Mouse (Mus musculus) heart, embryonic 14.5 days (tissue): ENCODE results near the gene Secisbp2l. TPM values are rescaled to one million over a fixed set of nuclear protein-coding genes. Genes with fewer than 3 reads are reported as not detected.

Experiments
- ATAC-seq: fragments of 200-750 bp; cut with Nextera tagmentation; 2 replicates; pipeline ENCODE4 v1.8.0; 2017; ENCODE audit warnings: low read depth, moderate TSS enrichment; ENCODE audit not compliant: insufficient number of reproducible peaks, insufficient read depth, low FRiP score
- H3K27ac ChIP-seq, 2 experiments: fragments of 200-500 bp in 1 of 2; fragments of 300-500 bp in 1 of 2; sonication (generic) in 1 of 2; replicated peaks in 1 of 2; 2 replicates each; pipeline ENCODE4 v1.5.1; 2012 to 2014; ENCODE audit warnings: low read depth in 2 of 2, low read length in 2 of 2, control low read depth in 1 of 2, mild to moderate bottlenecking in 1 of 2, mixed read lengths in 1 of 2; ENCODE audit not compliant: control insufficient read depth in 1 of 2, insufficient read depth in 1 of 2
- H3K27me3 ChIP-seq: fragments of 300-500 bp; sonication (generic); 2 replicates; pipeline ENCODE4 v1.6.1; 2014; ENCODE audit warnings: mild to moderate bottlenecking, low read length, control low read depth; ENCODE audit not compliant: control insufficient read depth, insufficient read depth
- H3K36me3 ChIP-seq: fragments of 300-500 bp; sonication (generic); 2 replicates; pipeline ENCODE4 v1.6.1; 2014; ENCODE audit warnings: mild to moderate bottlenecking, control low read depth, low read length, mixed read lengths; ENCODE audit not compliant: control insufficient read depth, insufficient read depth
- H3K4me1 ChIP-seq, 2 experiments: fragments of 200-500 bp in 1 of 2; fragments of 300-500 bp in 1 of 2; sonication (generic) in 1 of 2; 2 replicates each; pipeline ENCODE4 v1.6.1; 2012 to 2014; ENCODE audit warnings: low read length in 2 of 2, control low read depth in 1 of 2, mixed read lengths in 1 of 2; ENCODE audit not compliant: control insufficient read depth in 2 of 2, insufficient read depth in 2 of 2
- H3K4me2 ChIP-seq: fragments of 300-500 bp; sonication (generic); 2 replicates; pipeline ENCODE4 v1.6.1; 2014; ENCODE audit warnings: mild to moderate bottlenecking, low read length
- H3K4me3 ChIP-seq, 2 experiments: fragments of 200-500 bp in 1 of 2; fragments of 300-500 bp in 1 of 2; sonication (generic) in 1 of 2; 2 replicates each; pipeline ENCODE4 v1.5.1; 2012 to 2014; ENCODE audit warnings: low read length in 2 of 2, mild to moderate bottlenecking in 2 of 2, control low read depth in 1 of 2, low read depth in 1 of 2, moderate library complexity in 1 of 2; ENCODE audit not compliant: control insufficient read depth in 1 of 2, insufficient read depth in 1 of 2
- H3K9ac ChIP-seq: fragments of 300-500 bp; sonication (generic); 2 replicates; pipeline ENCODE4 v1.6.1; 2014; ENCODE audit warnings: mild to moderate bottlenecking, low read length
- H3K9me3 ChIP-seq: fragments of 300-500 bp; sonication (generic); 2 replicates; pipeline ENCODE4 v1.6.1; 2016; ENCODE audit warnings: low read length, control low read depth; ENCODE audit not compliant: control insufficient read depth
- WGBS: fragments of 180-500 bp; shearing (Covaris S2); extraction: QIAGEN DNeasy Blood & Tissue Kit; methylation state at CpG from one replicate; pipeline ENCODE4 v1.1.7; 2014; 5-methylcytosine and 5-hydroxymethylcytosine counted together
- polyA plus RNA-seq: library from polyadenylated mRNA; unstranded; fragments of >200 nt; fragmentation: Nextera tagmentation; extraction: Ambion mirVana; gene quantifications from 2 replicates; pipeline ENCODE4 v1.2.1, GENCODE M21; 2014

Secisbp2l gene
- polyA plus RNA-seq, 1 experiment from 2014 or later, result 15.7 TPM

DNA sequence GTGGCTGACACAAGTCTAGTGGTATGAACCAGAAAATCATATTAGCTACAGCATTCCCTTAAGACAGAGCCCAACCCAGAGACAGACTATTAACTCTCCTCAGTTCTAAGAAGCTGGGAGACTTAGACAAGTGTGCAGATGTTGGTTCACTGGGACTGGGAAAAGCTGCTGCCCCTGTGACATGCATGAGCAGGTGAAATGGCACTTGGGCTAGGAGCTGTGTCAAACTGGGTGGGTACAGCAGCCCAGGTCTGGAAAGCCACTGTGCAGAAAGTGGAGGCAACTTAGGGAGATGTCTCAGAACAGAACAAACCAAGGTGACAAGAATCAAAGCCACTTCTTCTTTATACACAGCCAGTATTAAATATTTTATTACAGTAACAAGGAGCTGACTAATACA, 47.9 kb downstream of the Secisbp2l start:
- Histone ChIP-seq H3K27me3 (no peaks in the 10 kb centered on the region), H3K9me3 (no peaks in the 10 kb centered on the region), H3K4me2 (no peak overlapping the region), H3K4me1 (peaks cover 5% of the 10 kb centered on the region in 2 experiments; a peak in 2 of 4 replicates), H3K27ac (no peak overlapping the region), H3K4me3 (no peak overlapping the region), H3K9ac (no peak overlapping the region), H3K36me3 (peaks cover 19% of the 10 kb centered on the region)
- ATAC-seq, result no peak

DNA sequence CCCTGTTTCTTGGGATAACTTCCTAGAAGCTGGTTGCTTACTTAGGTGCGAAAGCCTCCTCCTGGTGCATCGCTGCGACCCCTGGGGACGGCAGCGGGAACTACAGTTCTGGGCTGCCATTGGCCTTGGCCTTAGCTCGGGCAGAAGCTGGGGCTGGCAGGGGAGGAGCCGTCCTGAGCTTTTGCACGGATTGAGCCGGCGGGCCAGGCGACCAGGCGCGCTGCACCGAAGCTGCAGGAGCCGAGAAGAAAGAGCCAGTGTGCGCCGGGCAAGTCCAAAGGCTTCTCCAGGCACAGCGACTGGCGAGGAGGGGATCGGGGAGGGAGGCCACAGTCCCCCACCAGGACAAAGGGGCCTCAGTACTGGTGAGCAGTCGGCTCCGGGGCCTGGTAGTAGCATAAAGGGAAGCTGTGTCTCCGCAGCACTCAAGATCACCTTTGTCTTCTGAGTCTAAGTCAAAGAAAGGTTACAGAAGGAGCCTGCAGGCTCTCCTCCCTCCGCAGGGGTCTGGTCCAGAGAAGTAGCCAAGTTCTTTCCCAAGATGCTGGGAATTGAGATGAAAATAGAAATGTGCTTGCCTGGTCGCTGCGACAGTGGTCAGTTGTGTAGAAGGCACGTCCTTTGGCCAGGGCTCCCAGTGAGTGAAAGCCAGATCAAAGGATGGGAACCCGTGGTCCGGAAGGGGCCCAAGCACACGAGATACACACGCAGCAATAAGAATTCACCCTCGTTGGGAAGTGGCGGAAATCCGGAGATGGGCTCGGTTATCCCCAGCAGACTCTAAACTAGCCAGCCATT, 50.7 kb downstream of the Secisbp2l start:
- no peaks in the 10 kb centered on the region for H3K9me3 ChIP-seq
- ATAC-seq, result peak; percentile 78
- 5% methylated on average over 35 of the region's 35 CpGs for WGBS
- peaks cover 5% of the 10 kb centered on the region in 2 experiments; a peak in 2 of 4 replicates for H3K4me1 ChIP-seq
- no peaks in the 10 kb centered on the region for H3K27me3 ChIP-seq
- H3K4me2 ChIP-seq, result peak overlapping the region; percentile 81
- peak overlapping the region; percentile 84 for H3K9ac ChIP-seq
- no peaks in the 10 kb centered on the region for H3K36me3 ChIP-seq
- peak overlapping the region; percentile 61 to 75 for H3K27ac ChIP-seq
- H3K4me3 ChIP-seq, result peak overlapping the region; percentile 52 to 59

DNA sequence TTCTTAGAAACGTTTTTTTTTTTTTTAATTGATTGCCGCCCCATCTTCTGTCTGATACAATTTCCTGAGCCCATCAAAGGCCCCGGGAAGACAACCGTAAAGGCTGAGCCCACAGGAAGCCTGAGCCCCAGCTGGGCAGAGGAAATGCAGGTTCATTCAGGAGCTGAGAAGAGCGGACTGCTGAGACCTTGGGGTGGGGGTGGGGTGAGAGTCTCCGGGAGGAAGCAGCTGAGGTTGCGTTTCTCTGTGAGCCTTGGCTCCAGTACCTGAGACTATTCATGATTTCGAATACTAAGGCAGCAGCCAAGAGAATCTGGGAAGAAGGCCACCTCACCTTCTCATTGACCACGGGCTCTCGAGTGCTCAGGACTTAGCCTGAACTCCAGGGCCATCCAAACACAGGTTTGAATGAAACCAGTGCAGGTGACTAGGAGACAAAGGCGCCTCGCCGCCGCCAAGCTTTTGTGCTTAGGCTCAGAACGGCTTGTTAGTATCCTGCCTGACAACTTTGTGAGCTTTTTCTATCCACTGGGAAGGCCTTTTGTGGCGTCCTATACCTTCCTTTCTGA, 58.0 kb downstream of the Secisbp2l start:
- Histone ChIP-seq H3K4me2 (peak overlapping the region; percentile 100), H3K4me3 (peak overlapping the region; percentile 23 to 58), H3K4me1 (peaks cover 9 to 14% of the 10 kb centered on the region in 2 experiments), H3K36me3 (no peaks in the 10 kb centered on the region), H3K9ac (peak overlapping the region; percentile 73; the same call in 1 of the 2 replicates), H3K27ac (no peak overlapping the region), H3K27me3 (peaks cover 33% of the 10 kb centered on the region), H3K9me3 (no peaks in the 10 kb centered on the region)
- no peak for ATAC-seq
- WGBS, result 5% methylated on average over 16 of the region's 16 CpGs

DNA sequence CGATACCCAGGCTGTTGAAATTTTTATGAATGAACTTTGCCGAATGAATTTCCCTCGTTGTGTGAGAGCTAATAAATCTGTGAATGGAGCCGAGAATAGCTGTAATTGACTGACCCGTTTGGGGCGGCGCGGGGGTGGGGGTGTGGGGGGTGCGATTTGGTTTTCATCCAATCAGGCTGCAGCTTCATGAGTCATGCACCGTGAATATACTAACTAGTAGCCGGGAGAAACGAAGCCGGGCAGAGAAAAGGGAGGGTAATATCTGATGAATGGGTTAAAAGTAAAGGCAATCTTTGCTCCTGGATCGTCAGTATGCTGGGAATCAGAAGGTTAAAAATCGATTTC, 58.6 kb downstream of the Secisbp2l start, which contains the start of gene Shc4:
Gene Shc4 (minus strand): TSS at position 63 of the 345 bp plus-strand sequence.
- H3K36me3 ChIP-seq, result no peaks in the 10 kb centered on the region
- no peak within 1 kb of the TSS for H3K27ac ChIP-seq
- H3K4me3 ChIP-seq, result peak within 1 kb of the TSS; percentile 56 to 58
- H3K4me2 ChIP-seq, result peak within 1 kb of the TSS; percentile 100
- WGBS, result under 1% methylated on average over 15 of the region's 15 CpGs
- peaks cover 33% of the 10 kb centered on the region for H3K27me3 ChIP-seq
- H3K9me3 ChIP-seq, result no peaks in the 10 kb centered on the region
- H3K4me1 ChIP-seq, result peaks cover 9 to 14% of the 10 kb centered on the region in 2 experiments
- ATAC-seq, result 0 out of 2 replicates have a peak, but pooled peaks have one; percentile 36
- H3K9ac ChIP-seq, result peak within 1 kb of the TSS; percentile 73

DNA sequence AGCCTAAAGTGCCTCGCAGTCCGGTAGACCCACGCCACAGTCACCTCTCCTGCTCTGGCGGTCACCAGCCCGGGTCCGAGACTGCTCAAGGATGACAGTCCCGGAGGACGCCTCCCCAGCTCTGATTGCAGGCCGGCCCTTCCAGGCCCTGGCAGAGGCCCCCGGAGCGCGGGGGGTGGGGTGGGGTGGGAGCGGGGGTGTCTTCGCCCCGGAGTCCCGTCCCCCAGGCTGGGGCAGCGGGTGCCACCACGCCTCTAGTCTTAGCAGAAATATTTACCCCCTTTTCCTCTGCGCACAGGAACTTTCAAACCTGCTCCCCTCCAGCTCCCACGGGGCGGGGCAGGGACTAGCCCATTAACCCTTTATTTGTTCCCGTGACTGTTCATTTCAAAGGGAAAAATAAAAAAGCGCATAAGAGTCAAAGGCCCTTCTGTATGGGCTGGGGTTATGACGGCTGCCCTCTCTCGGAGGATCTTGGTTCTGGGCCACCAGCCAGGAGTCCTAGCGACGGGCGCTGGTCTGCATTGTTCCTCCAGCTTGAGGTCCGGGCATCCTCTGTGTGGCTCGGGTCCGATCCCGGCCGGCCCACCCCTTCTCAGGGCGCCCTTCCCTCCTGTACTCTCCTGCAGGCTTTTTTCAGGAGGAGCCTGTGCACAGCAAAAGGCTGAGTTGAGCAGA, 59.1 kb downstream of the Secisbp2l start:
- ATAC-seq, result no peak; the same call in 1 of the 2 replicates
- Histone ChIP-seq H3K4me2 (peak overlapping the region; percentile 100), H3K9ac (peak overlapping the region; percentile 73), H3K4me1 (peaks cover 9 to 14% of the 10 kb centered on the region in 2 experiments), H3K27me3 (peaks cover 33% of the 10 kb centered on the region), H3K9me3 (no peaks in the 10 kb centered on the region), H3K27ac (no peak overlapping the region), H3K4me3 (peak overlapping the region; percentile 56 to 58), H3K36me3 (no peaks in the 10 kb centered on the region)
- WGBS, result 0% methylated on average over 34 of the region's 34 CpGs

DNA sequence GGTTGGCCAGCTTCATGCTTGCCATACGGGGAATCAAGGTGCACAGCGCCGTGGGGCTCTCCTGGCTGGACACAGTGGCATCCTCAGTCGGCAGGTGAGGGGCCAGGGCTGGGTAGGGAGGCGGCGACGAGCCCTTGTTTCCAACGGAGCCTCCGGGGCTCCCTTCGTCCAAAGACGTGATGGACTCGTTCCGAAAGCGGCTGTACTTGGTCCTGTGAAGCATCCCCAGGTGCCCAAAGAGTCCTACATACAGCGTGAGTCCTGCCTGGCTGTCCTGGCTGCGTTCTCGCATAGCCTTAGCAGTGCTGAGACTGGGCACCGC, 59.6 kb downstream of the Secisbp2l start:
- Histone ChIP-seq H3K27ac (no peak overlapping the region), H3K27me3 (peaks cover 33% of the 10 kb centered on the region), H3K9ac (peak overlapping the region; percentile 73), H3K4me2 (peak overlapping the region; percentile 100), H3K36me3 (no peaks in the 10 kb centered on the region), H3K4me1 (peaks cover 9 to 14% of the 10 kb centered on the region in 2 experiments), H3K9me3 (no peaks in the 10 kb centered on the region), H3K4me3 (peak overlapping the region; percentile 56 to 58)
- WGBS, result 1% methylated on average over 18 of the region's 18 CpGs
- no peak for ATAC-seq

DNA sequence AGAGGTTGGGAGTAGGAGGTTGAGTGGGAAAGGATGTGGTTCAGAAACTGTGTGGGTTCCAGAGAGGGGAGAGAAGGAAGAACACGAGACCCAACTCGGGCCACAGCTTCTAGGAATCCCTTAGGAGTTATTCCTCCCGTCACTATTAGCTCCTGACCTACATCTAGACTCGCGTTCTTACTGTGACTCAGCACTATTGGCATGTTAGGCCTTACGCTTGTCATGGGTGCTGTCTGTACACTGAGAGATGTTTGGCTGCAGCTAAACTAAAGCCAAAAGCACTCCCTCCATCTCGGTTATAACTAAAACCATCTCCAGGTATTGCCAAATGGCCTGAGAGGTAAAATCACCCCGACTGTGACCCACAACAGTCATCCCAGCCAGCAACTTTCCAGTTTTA, 66.1 kb downstream of the Secisbp2l start:
- Histone ChIP-seq H3K9me3 (no peaks in the 10 kb centered on the region), H3K27me3 (peaks cover 9% of the 10 kb centered on the region), H3K9ac (no peak overlapping the region), H3K36me3 (no peaks in the 10 kb centered on the region), H3K4me3 (no peak overlapping the region), H3K27ac (no peak overlapping the region), H3K4me1 (no peaks in the 10 kb centered on the region), H3K4me2 (no peak overlapping the region)
- 78% methylated on average over 8 of the region's 8 CpGs for WGBS
- ATAC-seq, result no peak
